ENCODE assay signal across 20 mouse cellular contexts in the genomic region with DNA sequence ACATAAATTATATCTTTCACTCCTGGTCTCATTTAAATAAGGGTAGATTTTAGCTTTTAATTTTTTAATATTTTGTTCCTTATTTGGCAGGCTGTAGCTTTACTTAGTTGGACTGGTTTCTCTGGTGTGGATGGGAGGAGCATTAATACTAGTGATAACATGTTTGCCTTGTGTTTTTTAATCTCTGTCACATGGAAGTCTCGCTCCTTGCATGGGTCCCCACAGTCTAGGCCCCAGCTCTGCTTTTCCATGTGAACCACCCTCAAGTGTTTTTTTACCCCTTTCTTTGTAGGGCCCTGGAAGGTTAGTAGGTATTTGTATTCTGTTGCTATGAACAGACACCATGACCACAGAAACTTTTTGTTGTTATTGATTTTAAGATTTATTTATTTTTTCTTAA.
"Had no signal": no experiment of that assay in that cellular context is flagged by ENCODE, and none has a peak within 500 bp of the region (broad histone marks: within the 10 kb centered on the region; RNA-seq: fewer than 3 reads in every experiment).

No protein-coding gene starts in this region.

- DNase-seq: kidney, adult 2 months; kidney, postnatal 36 days; layer of hippocampus, postnatal 36 days; lung, embryonic 14.5 days; right cerebral cortex, adult 18-20 months; right cerebral cortex, postnatal 14 days; right cerebral cortex, postnatal 4 days; thymus, postnatal 25 days had no signal

- H3K9me3 ChIP-seq: limb, embryonic 10.5 days; limb, embryonic 13.5 days; midbrain, embryonic 12.5 days; midbrain, embryonic 15.5 days; neural tube, embryonic 12.5 days; neural tube, embryonic 15.5 days had no signal

- H3K4me3 ChIP-seq: left cerebral cortex, adult 2 months; limb, embryonic 10.5 days; limb, embryonic 13.5 days; midbrain, embryonic 12.5 days; midbrain, embryonic 15.5 days; neural tube, embryonic 12.5 days; neural tube, embryonic 15.5 days had no signal

- H3K27ac ChIP-seq: kidney, postnatal 0 days; left cerebral cortex, adult 2 months; limb, embryonic 10.5 days; limb, embryonic 13.5 days; macrophage; midbrain, embryonic 12.5 days; midbrain, embryonic 15.5 days; neural tube, embryonic 12.5 days; neural tube, embryonic 15.5 days had no signal

- H3K36me3 ChIP-seq: midbrain, embryonic 15.5 days had no signal

- H3K4me1 ChIP-seq: neural tube, embryonic 12.5 days had no signal

- H3K9ac ChIP-seq: limb, embryonic 13.5 days; lung, embryonic 14.5 days; midbrain, embryonic 12.5 days; midbrain, embryonic 15.5 days; neural tube, embryonic 12.5 days; neural tube, embryonic 15.5 days had no signal

- H3K27me3 ChIP-seq: limb, embryonic 13.5 days; midbrain, embryonic 12.5 days; midbrain, embryonic 15.5 days; neural tube, embryonic 12.5 days; neural tube, embryonic 15.5 days had no signal

- ATAC-seq: inflammation-experienced regulatory T-cells, adult 6 months; intestine, postnatal 0 days; lung, postnatal 0 days; midbrain, embryonic 15.5 days had no signal

- H3K4me2 ChIP-seq: limb, embryonic 13.5 days; lung, embryonic 14.5 days; midbrain, embryonic 12.5 days; midbrain, embryonic 15.5 days; neural tube, embryonic 12.5 days; neural tube, embryonic 15.5 days had no signal
